Mouse (Mus musculus) limb, embryonic 11.5 days (tissue): Measurements from ENCODE around the gene Hmgcr. TPM values are rescaled to one million over a fixed set of nuclear protein-coding genes. Genes with fewer than 3 reads are reported as not detected.

Source experiments
- ATAC-seq: fragments of 200-750 bp; cut with Nextera tagmentation; 2 replicates; pipeline ENCODE4 v1.8.0; 2017; ENCODE audit warnings: low read depth; ENCODE audit not compliant: insufficient number of reproducible peaks, low FRiP score, low TSS enrichment
- DNase-seq: peaks from one replicate; pipeline ENCODE4 v3.0.0-alpha.2; 2015; ENCODE audit warnings: low spot score
- H3K27ac ChIP-seq: fragments of 300-500 bp; sonication (generic); replicated peaks from 2 replicates; pipeline ENCODE4 v1.5.1; 2014; ENCODE audit warnings: low read depth, mild to moderate bottlenecking, low read length
- H3K27me3 ChIP-seq: fragments of 300-500 bp; sonication (generic); 2 replicates; pipeline ENCODE4 v1.6.1; 2014; ENCODE audit warnings: mild to moderate bottlenecking, low read length, mixed read lengths; ENCODE audit not compliant: control insufficient read depth, insufficient read depth
- H3K36me3 ChIP-seq: fragments of 300-500 bp; sonication (generic); 2 replicates; pipeline ENCODE4 v1.6.1; 2014; ENCODE audit warnings: mild to moderate bottlenecking, low read length, moderate library complexity, mixed read lengths; ENCODE audit not compliant: control insufficient read depth, insufficient read depth
- H3K4me1 ChIP-seq: fragments of 300-500 bp; sonication (generic); 2 replicates; pipeline ENCODE4 v1.6.1; 2014; ENCODE audit warnings: low read length, mixed read lengths; ENCODE audit not compliant: control insufficient read depth, insufficient read depth
- H3K4me2 ChIP-seq: fragments of 300-500 bp; sonication (generic); 2 replicates; pipeline ENCODE4 v1.6.1; 2014; ENCODE audit warnings: low read depth, mild to moderate bottlenecking, moderate library complexity; ENCODE audit not compliant: severe bottlenecking
- H3K4me3 ChIP-seq: fragments of 300-500 bp; sonication (generic); 2 replicates; pipeline ENCODE4 v1.5.1; 2014; ENCODE audit warnings: low read depth, low read length
- H3K9ac ChIP-seq: fragments of 300-500 bp; sonication (generic); 2 replicates; pipeline ENCODE4 v1.6.1; 2014; ENCODE audit warnings: mild to moderate bottlenecking, low read length
- H3K9me3 ChIP-seq: fragments of 300-500 bp; sonication (generic); 2 replicates; pipeline ENCODE4 v1.6.1; 2016; ENCODE audit warnings: low read length; ENCODE audit not compliant: control insufficient read depth
- WGBS: fragments of 180-500 bp; shearing (Covaris S2); extraction: QIAGEN DNeasy Blood & Tissue Kit; methylation state at CpG from one replicate; pipeline ENCODE4 v1.1.7; 2014; 5-methylcytosine and 5-hydroxymethylcytosine counted together
- polyA plus RNA-seq: library from polyadenylated mRNA; unstranded; fragments of >200 nt; fragmentation: Nextera tagmentation; extraction: Ambion mirVana; gene quantifications from 2 replicates; pipeline ENCODE4 v1.2.1, GENCODE M21; 2014

Gene Hmgcr
- polyA plus RNA-seq, 1 experiment from 2014 or later, result 132 TPM

DNA sequence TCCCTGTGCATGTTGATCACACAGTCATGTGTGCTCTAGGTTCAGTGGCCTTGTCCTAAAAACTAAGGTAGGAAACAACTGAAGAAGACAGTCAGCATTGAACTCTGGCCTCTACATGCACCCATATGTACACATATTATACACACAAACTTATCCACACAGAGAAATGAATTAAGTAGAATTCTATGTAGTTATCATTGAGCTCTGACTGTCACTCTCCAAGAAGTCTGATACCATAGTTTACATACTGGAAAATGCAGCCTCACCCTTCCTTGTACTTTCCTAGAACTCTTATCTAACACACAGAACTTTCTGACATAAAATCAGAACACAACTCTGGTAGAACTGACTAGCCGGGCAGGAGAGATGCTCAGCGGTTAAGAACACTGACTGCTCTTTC lies 66.5 kb downstream of the Hmgcr start:
- Histone ChIP-seq H3K4me1 (no peaks in the 10 kb centered on the region), H3K4me3 (no peak overlapping the region), H3K27ac (no peak overlapping the region), H3K27me3 (no peaks in the 10 kb centered on the region), H3K4me2 (no peak overlapping the region), H3K9me3 (no peaks in the 10 kb centered on the region), H3K36me3 (no peaks in the 10 kb centered on the region), H3K9ac (no peak overlapping the region)
- DNase-seq (no peak), ATAC-seq (no peak)
- 96% methylated on average over 2 of the region's 2 CpGs for WGBS

- 83% methylated on average over 9 of the region's 9 CpGs for WGBS
These were observed 71.6 kb downstream of the Hmgcr start for GRCm38 (mm10) chr13:96599182-96599581.

More at GRCm38 (mm10) chr13:96599182-96599581, 71.6 kb downstream of the Hmgcr start:
- Histone ChIP-seq H3K27ac (no peak overlapping the region), H3K9me3 (no peaks in the 10 kb centered on the region), H3K36me3 (no peaks in the 10 kb centered on the region), H3K4me2 (no peak overlapping the region), H3K4me3 (no peak overlapping the region), H3K27me3 (no peaks in the 10 kb centered on the region), H3K9ac (no peak overlapping the region), H3K4me1 (no peaks in the 10 kb centered on the region)
- DNase-seq, result no peak
- ATAC-seq, result no peak

Other genes starting within 250 kb of the Hmgcr start
- gene Ankdd1b, start 199.7 kb downstream of the Hmgcr start, polyA plus RNA-seq, result 0.11 TPM in 1 of 2 replicates, not detected in the other
- gene Gm17622, start 180.2 kb downstream of the Hmgcr start, polyA plus RNA-seq, result not detected in 2 replicates
- 8.9 and 11.3 TPM in 2 replicates for gene Polk, start 128.4 kb downstream of the Hmgcr start, polyA plus RNA-seq
- 6.4 and 6.5 TPM in 2 replicates for gene Col4a3bp, start 128.3 kb downstream of the Hmgcr start, polyA plus RNA-seq
- not detected in 2 replicates for gene Ankrd31, start 77.3 kb upstream of the Hmgcr start, polyA plus RNA-seq